ENCODE assay signal across 9 mouse cellular contexts in genomic region chr1:119033450-119034162, GRCm38 (mm10). TPM values are rescaled to one million over a fixed set of nuclear protein-coding genes. Genes with fewer than 3 reads are reported as not detected.
DNase-seq lines count a peak whose midpoint lies in the region; ATAC-seq and TF ChIP-seq lines count a peak whose summit lies in the region.
"Had no signal": no experiment of that assay in that cellular context is flagged by ENCODE, and none has a peak within 500 bp of the region (broad histone marks: within the 10 kb centered on the region; RNA-seq: fewer than 3 reads in every experiment).

No protein-coding gene starts in this region.

- DNase-seq in cerebellum, postnatal 10 days = peak; percentile 56 to 72
- DNase-seq in cerebellum, adult 11 months = no peak
- peak; percentile 84 for DNase-seq in embryo, embryonic 11 days
- peak; percentile 80 for DNase-seq in gastrocnemius, postnatal 14 days
- peak; percentile 88 for DNase-seq in limb, embryonic 14.5 days (ENCODE audit: low spot score)
- DNase-seq in urinary bladder, postnatal 36 days (ENCODE audit: low spot score in 2 of 2) = peak; percentile 28 to 71

- peak overlapping the region; percentile 79 for H3K27ac ChIP-seq in hindbrain, embryonic 15.5 days (replicated peaks)
- H3K27ac ChIP-seq in limb, embryonic 14.5 days (replicated peaks; ENCODE audit: low read depth, low read length) = peak overlapping the region; percentile 92
- H3K27ac ChIP-seq in midbrain, embryonic 16.5 days (ENCODE audit: low read length) = peak overlapping the region; percentile 51

- H3K4me2 ChIP-seq in hindbrain, embryonic 15.5 days = 0 out of 2 replicates have a peak overlapping the region, but pooled peaks have one; percentile 3
- peak overlapping the region; percentile 35 for H3K4me2 ChIP-seq in limb, embryonic 14.5 days (replicated peaks; ENCODE audit: low read depth, low read length, severe bottlenecking)
- H3K4me2 ChIP-seq in midbrain, embryonic 16.5 days (ENCODE audit: low read length) = 0 out of 2 replicates have a peak overlapping the region, but pooled peaks have one; percentile 2

- H3K4me1 ChIP-seq in hindbrain, embryonic 15.5 days (replicated peaks) = peaks cover 21% of the 10 kb centered on the region
- peaks cover 42% of the 10 kb centered on the region for H3K4me1 ChIP-seq in limb, embryonic 14.5 days (ENCODE audit: control insufficient read depth, insufficient read depth, low read length)
- H3K4me1 ChIP-seq in midbrain, embryonic 16.5 days (ENCODE audit: control insufficient read depth, insufficient read depth, low read length) = peaks cover 5% of the 10 kb centered on the region; the same call in 1 of the 2 replicates

- H3K27me3 ChIP-seq in hindbrain, embryonic 15.5 days = no peaks in the 10 kb centered on the region
- no peaks in the 10 kb centered on the region for H3K27me3 ChIP-seq in limb, embryonic 14.5 days (ENCODE audit: control insufficient read depth, insufficient read depth, low read length)
- H3K27me3 ChIP-seq in midbrain, embryonic 16.5 days (ENCODE audit: control insufficient read depth, insufficient read depth, low read depth, low read length) = no peaks in the 10 kb centered on the region
- H3K27me3 ChIP-seq: CH12.LX had no signal

- H3K9ac ChIP-seq in hindbrain, embryonic 15.5 days = no peak overlapping the region
- H3K9ac ChIP-seq in limb, embryonic 14.5 days (ENCODE audit: low read depth, low read length, severe bottlenecking) = peak overlapping the region; percentile 8
- H3K9ac ChIP-seq in midbrain, embryonic 16.5 days (ENCODE audit: low read depth, low read length) = no peak overlapping the region; the same call in 1 of the 2 replicates

- H3K36me3 ChIP-seq in hindbrain, embryonic 15.5 days = no peaks in the 10 kb centered on the region
- H3K36me3 ChIP-seq in limb, embryonic 14.5 days (ENCODE audit: control insufficient read depth, insufficient read depth, low read length) = peaks cover 5% of the 10 kb centered on the region; the same call in 1 of the 2 replicates
- no peaks in the 10 kb centered on the region for H3K36me3 ChIP-seq in midbrain, embryonic 16.5 days (ENCODE audit: control insufficient read depth, insufficient read depth, low read length)

- peak; percentile 89 for ATAC-seq in hindbrain, embryonic 15.5 days (ENCODE audit: low FRiP score, low read depth)
- ATAC-seq in limb, embryonic 14.5 days (ENCODE audit: low FRiP score, low read depth) = peak; percentile 89
- peak; percentile 86 for ATAC-seq in midbrain, embryonic 16.5 days

- intact Hi-C loops in gastrocnemius, postnatal 14 days (cut with DNase I; ENCODE audit: low total_unique reads) = no loop called here

- no peak overlapping the region for H3K4me3 ChIP-seq in hindbrain, embryonic 15.5 days
- H3K4me3 ChIP-seq in limb, embryonic 14.5 days (replicated peaks; ENCODE audit: low read length) = no peak overlapping the region
- H3K4me3 ChIP-seq in midbrain, embryonic 16.5 days (ENCODE audit: low read depth, low read length) = no peak overlapping the region

- 37% methylated on average over 3 of the region's 3 CpGs for WGBS in hindbrain, embryonic 15.5 days
- 41% methylated on average over 3 of the region's 3 CpGs for WGBS in limb, embryonic 14.5 days
- 52% methylated on average over 3 of the region's 3 CpGs for WGBS in midbrain, embryonic 16.5 days

- no peaks in the 10 kb centered on the region for H3K9me3 ChIP-seq in hindbrain, embryonic 15.5 days
- H3K9me3 ChIP-seq in limb, embryonic 14.5 days (ENCODE audit: control insufficient read depth, low read length) = no peaks in the 10 kb centered on the region
- no peaks in the 10 kb centered on the region for H3K9me3 ChIP-seq in midbrain, embryonic 16.5 days (replicated peaks; ENCODE audit: control insufficient read depth, low read length, poor library complexity, severe bottlenecking)

- TF ChIP-seq POLR2A in limb, embryonic 14.5 days (IDR thresholded peaks at IDR 0.05; ENCODE audit: borderline replicate concordance, extremely low read depth, insufficient read depth, insufficient read length) = no peak

RNA-seq across cellular contexts. Expression of gene Gli2, which starts 19.8 kb away (rescaled TPM):
- total RNA-seq in gastrocnemius, postnatal 14 days (2021) = 1 to 10 TPM; 3.3 to 4.5 TPM
- 2.5 TPM in 2 replicates for polyA plus RNA-seq in hindbrain, embryonic 15.5 days (2015; fragmentation: Nextera tagmentation; extraction: Ambion mirVana)
- polyA plus RNA-seq in limb, embryonic 14.5 days (2012; rRNA removed) = 31.5 and 45.6 TPM in 2 replicates
- polyA plus RNA-seq in limb, embryonic 14.5 days (2014; fragmentation: Nextera tagmentation; extraction: Ambion mirVana) = 23.0 and 25.4 TPM in 2 replicates
- 1.1 TPM in 2 replicates for polyA plus RNA-seq in midbrain, embryonic 16.5 days (2015; fragmentation: Nextera tagmentation; extraction: Ambion mirVana)
- total RNA-seq: CH12.LX had no signal
